Mouse (Mus musculus): ENCODE measurements around the gene Olfr56.

GRCm38 (mm10) chr11:49108833-49109232 is 130.1 kb downstream of the Olfr56 start:
- peak; percentile 24 for TF ChIP-seq CTCF (IDR thresholded peaks at IDR 0.05; ENCODE audit: control insufficient read depth, insufficient read depth, insufficient read length)
- no peak for TF ChIP-seq USF1 (IDR thresholded peaks at IDR 0.05; ENCODE audit: low read depth)

Measured in C2C12 (cell line).